Mouse (Mus musculus) spleen, adult 18-20 months (tissue): ENCODE data around the gene Zfp689.
A peak's percentile ranks its signal among the peaks of the same experiment; 100 is the strongest.
"Not testable (repeated sequence)": the region's sequence is repeated elsewhere in the genome, so short reads cannot be mapped to it uniquely, and the experiment has no call there.

Experiments
- DNase-seq, 2 experiments: peaks; one replicate each; pipeline ENCODE4 v3.0.0; 2022; ENCODE audit warnings: mixed read lengths in 2 of 2

The Zfp689 gene

GRCm38 (mm10) chr7:127470011-127470715 is 21.2 kb upstream of the Zfp689 start:
- DNase-seq: peak in 1 of 2 experiments; percentile 21

- DNase-seq: no peak
Measured at GRCm38 (mm10) chr7:127466606-127467005, 17.6 kb upstream of the Zfp689 start.

GRCm38 (mm10) chr7:127465670-127466069 is 16.7 kb upstream of the Zfp689 start:
- DNase-seq: not testable (repeated sequence)

DNA sequence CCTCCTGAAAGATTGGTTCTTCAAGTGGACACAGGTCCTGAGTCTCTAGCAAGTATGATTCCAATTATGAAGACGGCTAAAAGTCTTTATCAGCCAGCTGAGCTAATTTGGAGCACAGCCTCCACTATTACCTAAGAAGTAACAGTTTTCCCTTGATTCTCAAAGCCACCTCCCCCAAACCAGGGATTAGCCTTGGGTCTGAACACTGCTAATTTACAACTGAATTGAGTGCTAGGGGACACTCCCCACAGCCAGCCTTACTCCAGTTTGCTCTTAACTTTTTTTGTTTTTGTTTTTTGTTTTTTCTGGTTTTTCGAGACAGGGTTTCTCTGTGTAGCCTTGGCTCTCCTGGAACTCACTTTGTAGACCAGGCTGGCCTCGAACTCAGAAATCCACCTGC is 16.2 kb upstream of the Zfp689 start:
- no peak for DNase-seq

DNA sequence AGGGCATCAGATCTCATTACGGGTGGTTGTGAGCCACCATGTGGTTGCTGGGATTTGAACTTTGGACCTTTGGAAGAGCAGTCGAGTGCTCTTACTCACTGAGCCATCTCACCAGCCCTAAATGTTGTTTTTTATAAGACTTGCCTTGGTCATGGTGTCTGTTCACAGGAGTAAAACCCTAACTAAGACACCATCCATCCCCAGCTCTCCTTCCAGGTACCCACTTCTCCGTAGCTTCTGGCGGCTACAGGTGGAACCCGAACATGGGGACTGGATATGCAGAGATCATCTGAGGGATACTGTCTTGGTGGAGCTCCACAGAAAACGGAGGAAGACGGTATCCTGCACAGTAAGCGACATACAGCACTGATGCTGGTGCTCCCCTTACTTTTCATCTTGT is 10.4 kb upstream of the Zfp689 start, which contains the start of gene Prr14:
TSS of gene Prr14 (plus strand) at position 301 of the 400 bp plus-strand sequence.
- DNase-seq: not testable (repeated sequence)

DNA sequence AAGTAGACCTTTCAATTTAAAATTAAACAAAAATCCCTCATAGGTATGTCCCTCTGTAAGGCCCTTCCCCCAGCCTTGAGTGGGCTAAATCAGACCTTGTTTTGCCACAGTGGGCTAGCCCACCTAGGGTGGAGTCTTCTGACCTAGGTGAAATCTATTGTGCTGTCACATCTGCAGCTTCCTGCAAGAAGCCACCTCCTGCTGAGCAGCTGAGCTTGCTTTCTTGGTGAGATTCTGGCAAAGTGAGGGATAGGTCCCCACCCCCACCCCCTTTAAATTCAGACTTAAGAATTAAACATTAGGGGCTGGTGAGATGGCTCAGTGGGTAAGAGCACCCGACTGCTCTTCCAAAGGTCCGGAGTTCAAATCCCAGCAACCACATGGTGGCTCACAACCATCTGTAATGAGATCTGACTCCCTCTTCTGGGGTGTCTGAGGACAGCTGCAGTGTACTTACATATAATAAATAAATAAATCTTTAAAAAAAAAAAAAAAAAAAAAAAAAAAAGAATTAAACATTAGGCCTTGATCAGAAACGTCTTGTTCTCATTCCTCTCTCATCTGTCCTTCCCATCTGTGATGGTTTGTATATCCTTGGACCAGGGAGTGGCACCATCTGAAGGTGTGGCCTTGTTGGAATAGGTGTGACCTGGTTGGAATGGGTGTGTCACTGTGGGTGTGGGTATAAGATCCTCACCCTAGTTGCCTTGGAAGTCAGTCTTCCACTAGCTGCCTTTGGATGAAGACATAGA is 9.6 kb upstream of the Zfp689 start:
- not testable (repeated sequence) for DNase-seq

GRCm38 (mm10) chr7:127454905-127455304 is 5.9 kb upstream of the Zfp689 start:
- DNase-seq: no peak

GRCm38 (mm10) chr7:127453056-127453455 is 4.1 kb upstream of the Zfp689 start:
- DNase-seq: no peak

- DNase-seq: no peak
Measured at GRCm38 (mm10) chr7:127449966-127450365, 1.0 kb upstream of the Zfp689 start.

- DNase-seq: no peak
Measured at GRCm38 (mm10) chr7:127443976-127444375, 5.0 kb downstream of the Zfp689 start.

GRCm38 (mm10) chr7:127437724-127438123 is 11.2 kb downstream of the Zfp689 start:
- DNase-seq: peak in 1 of 2 experiments; percentile 27

- no peak for DNase-seq
Measured at GRCm38 (mm10) chr7:127435206-127435605, 13.8 kb downstream of the Zfp689 start.

- DNase-seq: no peak
Measured at GRCm38 (mm10) chr7:127426354-127426753, 22.6 kb downstream of the Zfp689 start.

DNA sequence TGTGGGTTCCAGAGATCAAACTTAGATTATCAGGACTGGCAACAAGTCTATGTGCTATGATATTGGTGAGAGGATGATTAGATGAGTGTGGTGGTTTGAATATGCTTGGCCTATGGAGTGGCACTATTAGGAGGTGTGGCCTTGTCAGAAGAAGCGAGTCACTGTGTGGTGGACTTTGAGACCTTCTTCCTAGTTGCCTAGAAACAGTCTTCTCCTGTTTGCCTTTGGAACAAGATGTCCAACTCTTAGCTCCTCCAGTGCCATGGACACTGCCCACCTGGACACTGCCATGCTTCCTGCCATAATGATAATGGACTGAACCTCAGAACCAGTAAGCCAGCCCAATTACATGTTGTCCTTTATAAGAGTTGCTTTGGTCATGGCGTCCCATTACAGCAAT is 23.0 kb downstream of the Zfp689 start:
- no peak for DNase-seq

GRCm38 (mm10) chr7:127425291-127425690 is 23.7 kb downstream of the Zfp689 start:
- no peak for DNase-seq

DNA sequence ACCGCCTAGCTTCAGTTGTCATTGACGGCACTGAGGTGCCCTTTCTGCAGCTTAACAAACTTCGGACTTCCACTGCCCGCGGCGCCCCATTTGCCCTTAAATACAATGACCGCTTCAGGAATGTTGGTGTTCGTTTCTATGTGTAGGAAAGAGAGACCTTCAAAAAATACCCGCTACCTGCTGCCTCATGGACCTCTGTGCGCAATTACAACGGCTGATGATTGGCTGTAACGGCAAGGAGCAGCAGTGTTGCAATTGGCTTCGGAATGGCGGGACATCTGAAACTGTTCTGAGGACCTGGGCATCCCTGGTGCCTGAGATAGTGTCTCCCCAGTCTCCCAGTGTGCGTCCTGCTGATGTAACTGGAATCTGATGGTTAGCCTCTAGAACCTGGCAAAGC is 26.7 kb downstream of the Zfp689 start:
- no peak for DNase-seq

DNA sequence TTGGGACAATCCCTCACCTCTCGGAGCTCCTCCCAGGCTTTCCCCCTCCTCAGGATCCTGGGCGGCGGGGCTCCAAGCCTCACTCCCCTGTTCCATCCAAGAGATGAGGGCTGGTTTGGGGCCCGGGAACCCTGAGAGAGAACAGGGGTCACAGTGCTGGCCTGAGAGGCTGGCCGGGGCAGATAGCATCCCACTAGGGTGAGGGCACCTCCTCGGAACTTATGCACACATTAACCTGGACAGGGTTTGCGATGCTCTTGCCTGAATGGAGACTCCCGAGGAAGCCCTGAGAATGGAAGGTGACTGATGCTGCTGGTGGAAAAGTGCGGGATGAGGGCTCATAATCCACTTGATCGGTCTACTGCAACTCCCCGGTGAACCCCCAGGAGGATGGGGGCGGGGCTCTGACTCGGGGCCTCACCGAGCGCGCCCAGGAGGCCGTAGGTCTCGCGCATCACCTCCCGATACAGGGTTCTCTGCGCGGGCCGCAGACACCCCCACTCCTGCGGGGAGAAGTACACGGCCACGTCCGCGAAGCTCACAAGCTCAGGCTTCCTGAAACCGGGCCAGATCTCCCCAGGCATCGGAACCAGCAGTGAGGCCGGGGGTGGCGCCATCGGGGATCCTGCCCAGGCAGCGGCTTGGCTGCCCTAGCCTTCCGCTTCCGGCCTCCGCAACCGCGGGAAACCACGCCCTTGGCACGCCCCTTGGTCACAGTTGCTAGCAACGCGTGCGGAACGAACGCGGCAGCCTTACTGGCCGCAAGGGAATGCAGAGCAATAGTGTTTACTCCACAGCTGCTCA is 27.4 kb downstream of the Zfp689 start, which contains the start of gene Zfp688:
TSS of gene Zfp688 (minus strand) at position 681 of the 804 bp plus-strand sequence.
- DNase-seq: peak; percentile 93 to 98

DNA sequence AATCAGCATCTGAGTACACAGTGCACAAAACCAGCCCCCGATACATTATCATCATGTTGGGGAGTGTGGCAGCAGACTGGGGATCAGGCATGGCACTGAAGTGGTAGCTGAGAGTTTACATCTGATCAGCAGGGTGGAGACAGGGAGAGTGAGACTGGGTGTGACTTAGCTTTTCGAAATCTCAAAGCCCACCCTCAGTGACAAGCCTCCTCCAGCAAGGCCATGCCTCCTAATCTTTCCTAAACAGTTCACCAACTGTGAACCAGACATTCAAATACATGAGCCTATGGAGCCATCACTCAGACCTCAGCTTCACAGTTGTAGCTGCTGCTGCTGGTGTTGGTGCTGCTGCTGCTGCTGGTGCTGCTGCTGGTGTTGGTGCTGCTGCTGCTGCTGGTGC is 37.5 kb downstream of the Zfp689 start:
- no peak for DNase-seq

DNA sequence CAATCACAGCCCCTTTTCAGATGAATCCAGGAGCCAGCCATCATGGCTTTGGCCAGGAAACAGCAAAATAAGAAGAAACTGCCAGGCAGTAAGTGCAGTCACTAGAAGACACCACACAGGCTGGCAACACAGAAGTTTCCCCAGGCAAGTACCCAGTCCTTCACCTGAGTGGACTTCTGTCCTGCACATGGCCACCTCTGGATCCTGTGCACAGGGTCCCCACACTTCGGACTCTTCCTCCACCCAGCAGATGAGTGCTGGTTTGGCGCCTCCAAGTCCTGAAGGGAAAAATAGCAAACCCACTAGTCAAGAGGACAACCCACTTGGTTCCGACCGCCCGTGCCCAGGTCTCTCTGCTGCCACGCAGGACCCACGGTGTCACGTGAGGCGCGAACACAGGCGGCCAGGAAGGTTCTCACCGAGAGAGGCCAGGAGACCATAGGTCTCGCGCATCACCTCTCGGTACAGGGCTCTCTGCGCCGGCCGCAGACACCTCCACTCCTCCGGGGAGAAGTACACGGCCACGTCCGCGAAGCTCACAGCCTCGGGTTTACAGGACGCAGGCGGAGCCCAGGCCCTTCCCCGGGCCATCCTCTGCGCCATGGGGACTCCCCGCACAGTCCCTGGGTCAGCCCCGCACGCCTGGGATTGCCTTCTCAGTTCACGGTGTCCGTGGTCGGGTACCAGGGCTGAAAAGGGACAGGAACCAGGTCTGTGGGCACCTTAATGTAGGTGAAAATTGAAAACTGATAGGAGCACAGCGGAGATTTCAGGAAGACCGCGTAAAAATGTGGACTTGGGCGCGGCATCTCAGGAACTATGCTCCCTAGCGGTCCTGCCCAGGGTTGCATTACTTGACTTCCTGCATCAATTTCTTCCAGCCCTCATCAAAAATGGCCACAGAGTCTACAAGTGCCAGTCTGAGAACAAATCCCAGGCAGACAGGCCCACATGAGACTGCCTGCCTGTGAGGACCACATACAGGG is 42.7 kb downstream of the Zfp689 start, which contains the start of gene Zfp764:
TSS of gene Zfp764 (minus strand) at position 821 of the 986 bp plus-strand sequence.
- DNase-seq: peak; percentile 66 to 88

- DNase-seq: not testable (repeated sequence)
Measured at GRCm38 (mm10) chr7:127404101-127404500, 44.9 kb downstream of the Zfp689 start.

DNA sequence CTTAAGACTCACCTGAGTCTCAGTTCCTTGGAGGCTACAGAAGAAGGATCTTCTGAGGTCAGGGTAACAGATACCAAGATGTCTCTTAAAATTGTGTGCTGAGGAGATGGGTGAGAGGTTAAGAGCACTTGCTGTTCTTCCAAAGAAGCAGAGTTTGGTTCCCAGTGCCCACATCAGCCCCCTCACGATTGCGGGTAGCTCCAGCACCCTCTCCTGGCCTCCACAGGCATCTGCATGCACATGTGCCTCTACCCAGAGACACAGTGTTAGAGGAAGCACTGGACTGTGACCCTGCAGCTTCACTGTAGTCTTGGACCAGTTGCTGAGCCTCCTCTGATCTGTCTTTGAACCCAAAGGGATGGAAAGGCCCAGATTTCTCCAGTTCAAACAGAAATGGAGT is 46.0 kb downstream of the Zfp689 start:
- no peak for DNase-seq

GRCm38 (mm10) chr7:127400355-127400754 is 48.6 kb downstream of the Zfp689 start:
- no peak for DNase-seq
